Mouse (Mus musculus): Measurements from ENCODE around the gene Canx. TPM values are rescaled to one million over a fixed set of nuclear protein-coding genes. Genes with fewer than 3 reads are reported as not detected.

The Canx gene
- total and polyA plus RNA-seq, 3 experiments = 575 to 627 (median 607) TPM

DNA sequence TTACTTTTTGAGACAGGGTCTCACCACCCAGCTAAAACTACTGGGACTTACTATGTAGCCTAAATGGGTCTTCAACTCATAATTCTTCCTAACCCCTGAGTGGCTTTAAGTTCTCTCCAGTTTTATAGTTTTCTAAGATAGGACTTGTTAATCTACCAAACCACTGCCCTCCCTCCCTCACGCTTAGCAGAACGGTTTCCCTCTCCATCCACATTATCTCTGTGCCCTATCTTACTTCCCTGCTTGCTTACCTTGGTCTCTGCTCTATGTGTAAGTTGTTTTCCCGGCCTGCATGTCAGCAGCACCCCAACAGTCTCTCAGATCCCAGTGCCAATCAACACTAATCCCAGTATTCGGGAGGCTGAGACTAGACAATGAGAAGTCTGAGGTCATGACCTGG, 11.4 kb upstream of the Canx start:
- no peak for DNase-seq (ENCODE audit: extremely low read depth)
- Histone ChIP-seq H3K36me3 (replicated peaks in 1 of 2; ENCODE audit: control insufficient read depth in 1 of 2, insufficient read depth in 1 of 2, low read length in 1 of 2) (peaks cover 0 to 5% of the 10 kb centered on the region in 2 experiments), H3K4me3 (replicated peaks in 1 of 3; ENCODE audit: low read depth in 2 of 3, low read length in 2 of 3, poor library complexity in 1 of 3) (no peak overlapping the region), H3K9ac (ENCODE audit: insufficient read depth, low read depth) (no peak overlapping the region), H3K4me1 (ENCODE audit: control insufficient read depth in 1 of 2, insufficient read depth in 2 of 2) (no peaks in the 10 kb centered on the region), H3K9me3 (replicated peaks; ENCODE audit: low read length) (no peaks in the 10 kb centered on the region), H3K4me2 (ENCODE audit: insufficient read depth, low read depth, poor library complexity, severe bottlenecking) (no peak overlapping the region), H3K27ac (ENCODE audit: insufficient read depth, low read depth) (no peak overlapping the region), H3K27me3 (replicated peaks) (no peaks in the 10 kb centered on the region), H3K79me2 (replicated peaks; ENCODE audit: control insufficient read depth, extremely low read depth, insufficient read depth, poor library complexity, severe bottlenecking) (no peaks in the 10 kb centered on the region)
- in situ Hi-C loops (cut with MboI; ENCODE audit: low pct_ligation_motif_present, low pct_unique_long_range_greater_than_20kb, low sequenced_read_pairs) = no loop called here
- TF ChIP-seq POLR2A (IDR thresholded peaks at IDR 0.05; ENCODE audit: low read depth, low read length) = no peak
- dilution Hi-C loops (cut with MboI; ENCODE audit: extremely low pct_ligation_motif_present, extremely low pct_unique_long_range_greater_than_20kb, low sequenced_read_pairs) = no loop called here

DNA sequence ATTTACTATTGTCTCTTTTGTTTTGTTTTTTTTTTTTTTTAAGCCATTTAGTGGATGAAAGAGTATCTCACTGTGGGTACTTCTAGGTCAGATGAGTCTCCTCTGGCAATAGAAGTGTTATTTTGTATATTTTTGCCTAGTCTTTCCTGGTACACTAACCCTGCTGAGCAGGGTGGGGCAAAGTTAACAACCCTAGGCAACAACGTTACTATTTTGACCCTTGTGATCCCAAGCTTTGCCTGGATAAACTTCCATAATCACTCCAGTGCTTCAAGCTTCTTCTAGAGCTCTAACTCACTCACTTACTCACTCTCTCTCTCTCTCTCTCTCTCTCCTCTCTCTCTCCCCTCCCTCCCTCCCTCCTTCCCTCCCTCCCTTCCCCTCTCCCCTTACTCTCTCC, 10.7 kb upstream of the Canx start:
- TF ChIP-seq HCFC1 (IDR thresholded peaks at IDR 0.05; ENCODE audit: low read depth, low read length) (no peak), MAFK (IDR thresholded peaks at IDR 0.05; ENCODE audit: insufficient replicate concordance, low read length) (no peak), ZC3H11A (IDR thresholded peaks at IDR 0.05; ENCODE audit: low read depth, low read length) (no peak), JUND (conservative IDR thresholded peaks at IDR 0.05; ENCODE audit: low read depth, low read length) (no peak), MAX (IDR thresholded peaks at IDR 0.05; ENCODE audit: low read length) (no peak), SIN3A (IDR thresholded peaks at IDR 0.05; ENCODE audit: low read length) (no peak), CTCF (conservative IDR thresholded peaks at IDR 0.05 in 1 of 2, IDR thresholded peaks at IDR 0.05 in 1 of 2; ENCODE audit: low read depth in 2 of 2, low read length in 2 of 2) (no peak), CHD2 (IDR thresholded peaks at IDR 0.05; ENCODE audit: low read length) (no peak), E2F4 (IDR thresholded peaks at IDR 0.05; ENCODE audit: insufficient replicate concordance, low read depth, low read length) (no peak), UBTF (IDR thresholded peaks at IDR 0.05; ENCODE audit: low read depth, low read length) (no peak), GABPA (IDR thresholded peaks at IDR 0.05; ENCODE audit: insufficient replicate concordance, low read depth, low read length) (no peak), NRF1 (IDR thresholded peaks at IDR 0.05; ENCODE audit: low read depth, low read length) (no peak), EP300 (IDR thresholded peaks at IDR 0.05; ENCODE audit: low read length) (no peak), RCOR1 (conservative IDR thresholded peaks at IDR 0.05; ENCODE audit: low read depth, low read length) (no peak)
- Histone ChIP-seq H3K27me3 (replicated peaks) (no peaks in the 10 kb centered on the region), H3K4me1 (ENCODE audit: control insufficient read depth in 1 of 2, insufficient read depth in 2 of 2) (no peaks in the 10 kb centered on the region), H3K9me3 (replicated peaks; ENCODE audit: low read length) (no peaks in the 10 kb centered on the region), H3K27ac (ENCODE audit: insufficient read depth, low read depth) (no peak overlapping the region), H3K79me2 (replicated peaks; ENCODE audit: control insufficient read depth, extremely low read depth, insufficient read depth, poor library complexity, severe bottlenecking) (no peaks in the 10 kb centered on the region), H3K4me2 (ENCODE audit: insufficient read depth, low read depth, poor library complexity, severe bottlenecking) (no peak overlapping the region), H3K9ac (ENCODE audit: insufficient read depth, low read depth) (no peak overlapping the region), H3K36me3 (replicated peaks in 1 of 2; ENCODE audit: control insufficient read depth in 1 of 2, insufficient read depth in 1 of 2, low read length in 1 of 2) (peaks cover 0 to 5% of the 10 kb centered on the region in 2 experiments), H3K4me3 (replicated peaks in 1 of 3; ENCODE audit: low read depth in 2 of 3, low read length in 2 of 3, poor library complexity in 1 of 3) (no peak overlapping the region)
- in situ Hi-C loops (cut with MboI; ENCODE audit: low pct_ligation_motif_present, low pct_unique_long_range_greater_than_20kb, low sequenced_read_pairs) = no loop called here
- dilution Hi-C loops (cut with MboI; ENCODE audit: extremely low pct_ligation_motif_present, extremely low pct_unique_long_range_greater_than_20kb, low sequenced_read_pairs) = no loop called here
- no peak for DNase-seq (ENCODE audit: extremely low read depth)

DNA sequence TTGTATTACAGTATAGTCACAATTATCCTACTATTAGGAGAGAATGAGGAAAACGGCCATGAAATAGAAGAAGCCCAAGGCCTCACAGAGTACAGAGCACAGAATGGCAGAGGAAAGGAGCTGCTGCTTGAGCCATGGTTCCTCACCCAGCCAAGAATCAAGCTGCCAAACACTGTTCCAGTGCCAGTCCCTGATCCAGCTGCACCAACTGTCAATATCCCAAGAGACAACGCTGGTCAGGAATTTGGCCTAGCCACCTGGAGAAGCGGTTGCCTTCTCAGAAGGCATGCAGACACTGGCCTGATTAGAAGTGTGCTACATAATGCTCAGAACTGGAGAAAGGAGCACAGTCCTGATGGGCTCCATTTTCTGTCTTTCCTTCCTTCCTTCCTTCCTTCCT, 7.7 kb upstream of the Canx start:
- no peak overlapping the region for H3K9ac ChIP-seq (ENCODE audit: insufficient read depth, low read depth)
- dilution Hi-C loops (cut with MboI; ENCODE audit: extremely low pct_ligation_motif_present, extremely low pct_unique_long_range_greater_than_20kb, low sequenced_read_pairs) (no loop called here), in situ Hi-C loops (cut with MboI; ENCODE audit: low pct_ligation_motif_present, low pct_unique_long_range_greater_than_20kb, low sequenced_read_pairs) (no loop called here)
- no peak for DNase-seq (ENCODE audit: extremely low read depth)
- H3K9me3 ChIP-seq (replicated peaks; ENCODE audit: low read length) = no peaks in the 10 kb centered on the region
- H3K4me3 ChIP-seq (replicated peaks in 1 of 3; ENCODE audit: low read depth in 2 of 3, low read length in 2 of 3, poor library complexity in 1 of 3) = no peak overlapping the region
- H3K27me3 ChIP-seq (replicated peaks) = no peaks in the 10 kb centered on the region
- peaks cover 1 to 27% of the 10 kb centered on the region in 2 experiments for H3K36me3 ChIP-seq (replicated peaks in 1 of 2; ENCODE audit: control insufficient read depth in 1 of 2, insufficient read depth in 1 of 2, low read length in 1 of 2)
- H3K79me2 ChIP-seq (replicated peaks; ENCODE audit: control insufficient read depth, extremely low read depth, insufficient read depth, poor library complexity, severe bottlenecking) = no peaks in the 10 kb centered on the region
- no peak overlapping the region for H3K27ac ChIP-seq (ENCODE audit: insufficient read depth, low read depth)
- no peak for TF ChIP-seq PAX5 (IDR thresholded peaks at IDR 0.05; ENCODE audit: low read length)
- TF ChIP-seq MAX (IDR thresholded peaks at IDR 0.05; ENCODE audit: low read length) = no peak
- TF ChIP-seq NRF1 (IDR thresholded peaks at IDR 0.05; ENCODE audit: low read depth, low read length) = no peak
- no peak for TF ChIP-seq E2F4 (IDR thresholded peaks at IDR 0.05; ENCODE audit: insufficient replicate concordance, low read depth, low read length)
- no peak for TF ChIP-seq ETS1 (conservative IDR thresholded peaks at IDR 0.05; ENCODE audit: low read depth, low read length)
- no peak for TF ChIP-seq KAT2A (IDR thresholded peaks at IDR 0.05; ENCODE audit: insufficient replicate concordance, low read length)
- TF ChIP-seq TCF12 (IDR thresholded peaks at IDR 0.05; ENCODE audit: low read depth, low read length) = no peak
- TF ChIP-seq CTCF (conservative IDR thresholded peaks at IDR 0.05 in 1 of 2, IDR thresholded peaks at IDR 0.05 in 1 of 2; ENCODE audit: low read depth in 2 of 2, low read length in 2 of 2) = no peak
- no peak for TF ChIP-seq GABPA (IDR thresholded peaks at IDR 0.05; ENCODE audit: insufficient replicate concordance, low read depth, low read length)
- no peak for TF ChIP-seq ZNF384 (IDR thresholded peaks at IDR 0.05; ENCODE audit: low read depth, low read length)
- TF ChIP-seq MAZ (IDR thresholded peaks at IDR 0.05; ENCODE audit: low read depth, low read length) = no peak
- no peak for TF ChIP-seq POLR2AphosphoS2 (IDR thresholded peaks at IDR 0.05; ENCODE audit: low read depth, low read length)
- TF ChIP-seq USF1 (IDR thresholded peaks at IDR 0.05; ENCODE audit: low read depth, low read length) = no peak
- TF ChIP-seq HCFC1 (IDR thresholded peaks at IDR 0.05; ENCODE audit: low read depth, low read length) = no peak
- no peak for TF ChIP-seq IRF4 (IDR thresholded peaks at IDR 0.05; ENCODE audit: low read depth, low read length)
- no peak for TF ChIP-seq ZC3H11A (IDR thresholded peaks at IDR 0.05; ENCODE audit: low read depth, low read length)
- no peak for TF ChIP-seq EP300 (IDR thresholded peaks at IDR 0.05; ENCODE audit: low read length)
- no peak for TF ChIP-seq POLR2A (IDR thresholded peaks at IDR 0.05; ENCODE audit: low read depth, low read length)
- no peak for TF ChIP-seq MEF2A (IDR thresholded peaks at IDR 0.05; ENCODE audit: borderline replicate concordance, low read depth, low read length)
- no peak for TF ChIP-seq MAFK (IDR thresholded peaks at IDR 0.05; ENCODE audit: insufficient replicate concordance, low read length)
- H3K4me2 ChIP-seq (ENCODE audit: insufficient read depth, low read depth, poor library complexity, severe bottlenecking) = no peak overlapping the region
- peaks cover 0 to 2% of the 10 kb centered on the region in 2 experiments; a peak in 2 of 4 replicates for H3K4me1 ChIP-seq (ENCODE audit: control insufficient read depth in 1 of 2, insufficient read depth in 2 of 2)

Data from CH12.LX (cell line).